Mouse (Mus musculus) forebrain, embryonic 10.5 days (tissue): Measurements from ENCODE around the gene Kif1bp. TPM values are rescaled to one million over a fixed set of nuclear protein-coding genes. Genes with fewer than 3 reads are reported as not detected.

Experiments used
- DNase-seq: peaks from one replicate; pipeline ENCODE4 v3.0.0-alpha.2; 2017; ENCODE audit warnings: low spot score; ENCODE audit errors: extremely low spot score
- H3K27ac ChIP-seq: fragments of 300-500 bp; sonication (generic); 2 replicates; pipeline ENCODE4 v1.5.1; 2016; ENCODE audit warnings: mild to moderate bottlenecking
- H3K27me3 ChIP-seq: fragments of 300-500 bp; sonication (generic); 2 replicates; pipeline ENCODE4 v1.6.1; 2016; ENCODE audit warnings: mild to moderate bottlenecking; ENCODE audit not compliant: poor library complexity, severe bottlenecking
- H3K36me3 ChIP-seq: fragments of 300-500 bp; sonication (generic); replicated peaks from 2 replicates; pipeline ENCODE4 v1.6.1; 2016; ENCODE audit warnings: mild to moderate bottlenecking, moderate library complexity
- H3K4me1 ChIP-seq: fragments of 300-500 bp; sonication (generic); 2 replicates; pipeline ENCODE4 v1.6.1; 2016
- H3K4me3 ChIP-seq: fragments of 300-500 bp; sonication (generic); 2 replicates; pipeline ENCODE4 v1.5.1; 2016; ENCODE audit warnings: mild to moderate bottlenecking, moderate library complexity
- H3K9me3 ChIP-seq: fragments of 300-500 bp; sonication (generic); 2 replicates; pipeline ENCODE4 v1.6.1; 2016; ENCODE audit warnings: mild to moderate bottlenecking, moderate library complexity
- WGBS: fragments of 180-500 bp; shearing (Covaris S2); methylation state at CpG from one replicate; pipeline ENCODE4 v1.1.7; 2016; 5-methylcytosine and 5-hydroxymethylcytosine counted together
- polyA plus RNA-seq: library from polyadenylated mRNA; unstranded; fragments of >200 nt; fragmentation: Nextera tagmentation; extraction: Ambion mirVana; gene quantifications from 2 replicates; pipeline ENCODE4 v1.2.1, GENCODE M21; 2016

Kif1bp gene
- polyA plus RNA-seq, 1 experiment from 2014 or later, result 32.8 TPM

GRCm38 (mm10) chr10:62549523-62550166 is 28.6 kb downstream of the Kif1bp start:
- H3K4me3 ChIP-seq, result no peak overlapping the region
- no peaks in the 10 kb centered on the region for H3K9me3 ChIP-seq
- H3K36me3 ChIP-seq, result no peaks in the 10 kb centered on the region
- no peaks in the 10 kb centered on the region for H3K27me3 ChIP-seq
- peak; percentile 69 for DNase-seq
- WGBS, result 37% methylated on average over 14 of the region's 16 CpGs
- H3K27ac ChIP-seq, result no peak overlapping the region
- H3K4me1 ChIP-seq, result 0 out of 2 replicates have a peak, but pooled peaks cover 4% of the 10 kb centered on the region

DNA sequence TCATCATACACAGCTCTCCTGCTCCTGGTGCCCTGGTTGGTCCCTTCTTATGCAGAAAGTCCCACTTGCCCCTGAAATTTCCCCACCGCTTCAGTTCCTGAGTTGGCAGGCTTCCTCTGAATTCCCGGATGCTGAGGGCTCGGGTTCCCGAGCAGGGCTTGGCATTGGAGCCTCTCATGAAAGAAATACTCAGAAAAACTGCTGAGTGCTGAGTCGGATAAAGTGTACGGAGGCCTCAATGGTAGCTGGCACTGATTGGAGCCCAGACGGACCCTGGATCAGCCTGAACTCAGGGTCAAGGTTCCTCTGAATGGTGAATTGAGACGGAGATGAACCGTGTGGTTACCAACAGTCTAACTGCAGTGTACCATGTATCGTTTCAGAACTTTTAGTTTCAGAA is 31.8 kb downstream of the Kif1bp start:
- H3K4me3 ChIP-seq, result no peak overlapping the region
- no peaks in the 10 kb centered on the region for H3K27me3 ChIP-seq
- H3K9me3 ChIP-seq, result no peaks in the 10 kb centered on the region
- H3K36me3 ChIP-seq, result no peaks in the 10 kb centered on the region
- no peak for DNase-seq
- H3K4me1 ChIP-seq, result 0 out of 2 replicates have a peak, but pooled peaks cover 4% of the 10 kb centered on the region
- H3K27ac ChIP-seq, result no peak overlapping the region
- 88% methylated on average over 10 of the region's 10 CpGs for WGBS

DNA sequence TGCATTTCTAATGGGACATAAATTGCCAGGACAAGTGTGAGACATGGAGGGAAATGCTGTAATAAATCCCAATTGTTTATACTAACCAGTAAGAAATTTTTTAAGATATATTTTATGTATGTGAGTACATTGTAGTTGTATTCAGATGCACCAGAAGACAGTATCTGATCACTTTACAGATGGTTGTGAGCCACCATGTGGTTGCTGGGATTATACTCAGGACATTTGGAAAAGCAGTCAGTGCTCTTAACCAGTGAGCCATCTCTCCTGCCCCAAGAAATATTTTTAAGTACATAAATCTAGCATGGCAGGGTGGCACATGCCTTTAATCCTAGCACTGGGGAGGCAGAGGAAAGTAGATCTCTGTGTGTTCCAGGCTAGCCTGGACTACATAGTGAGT is 32.5 kb downstream of the Kif1bp start:
- no peak for DNase-seq
- no peaks in the 10 kb centered on the region for H3K9me3 ChIP-seq

DNA sequence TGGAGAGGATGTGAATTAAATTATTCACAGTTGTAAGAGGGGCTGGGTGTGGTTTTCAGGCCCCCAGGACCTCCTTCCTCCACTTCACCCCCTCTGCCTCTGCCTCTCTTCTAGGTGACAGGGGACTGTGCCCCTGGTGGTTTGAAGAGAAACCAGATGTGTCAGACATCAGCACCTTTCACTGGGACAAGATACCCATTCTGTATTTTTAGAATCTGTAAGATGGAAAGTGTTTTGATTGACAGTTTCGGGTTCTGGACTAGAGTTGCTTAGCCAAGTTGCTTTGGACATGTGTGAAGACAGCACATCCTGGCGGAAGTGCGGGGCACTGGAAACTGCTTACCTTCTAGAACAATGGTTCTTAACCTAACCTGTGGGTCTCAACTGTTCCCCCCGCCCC is 33.9 kb downstream of the Kif1bp start:
- 90% methylated on average over 4 of the region's 4 CpGs for WGBS

More for the DNA sequence above, 32.5 kb downstream of the Kif1bp start:
- H3K36me3 ChIP-seq, result no peaks in the 10 kb centered on the region
- H3K4me3 ChIP-seq, result no peak overlapping the region
- 0 out of 2 replicates have a peak, but pooled peaks cover 4% of the 10 kb centered on the region for H3K4me1 ChIP-seq
- H3K27ac ChIP-seq, result no peak overlapping the region
- H3K27me3 ChIP-seq, result no peaks in the 10 kb centered on the region

DNA sequence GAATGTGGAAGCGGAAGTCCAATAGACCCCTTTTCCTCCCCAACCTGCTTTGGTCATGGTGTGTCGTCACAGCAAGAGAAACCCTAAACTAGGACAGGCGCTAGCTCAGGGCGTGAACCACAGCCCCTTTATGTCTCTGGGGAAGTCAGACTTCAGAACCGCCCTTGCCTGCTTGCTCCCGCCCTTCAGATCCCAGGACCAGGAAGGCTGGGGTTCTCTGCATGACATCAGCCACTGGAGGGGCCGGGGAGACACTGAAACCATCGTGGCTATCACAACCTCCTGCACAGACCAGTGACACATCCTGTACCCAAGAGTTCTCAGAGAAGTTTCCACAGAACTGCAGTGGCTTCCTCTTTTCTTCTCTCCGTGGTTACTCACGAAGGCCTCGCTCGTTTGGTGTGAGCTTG is 34.9 kb downstream of the Kif1bp start:
- WGBS, result 83% methylated on average over 12 of the region's 12 CpGs
- no peak for DNase-seq
- H3K27ac ChIP-seq, result no peak overlapping the region
- H3K9me3 ChIP-seq, result no peaks in the 10 kb centered on the region
- H3K27me3 ChIP-seq, result no peaks in the 10 kb centered on the region
- no peaks in the 10 kb centered on the region for H3K36me3 ChIP-seq
- no peaks in the 10 kb centered on the region for H3K4me1 ChIP-seq
- no peak overlapping the region for H3K4me3 ChIP-seq

More for the DNA sequence above, 33.9 kb downstream of the Kif1bp start:
- no peak overlapping the region for H3K4me3 ChIP-seq
- no peaks in the 10 kb centered on the region for H3K9me3 ChIP-seq
- H3K4me1 ChIP-seq, result no peaks in the 10 kb centered on the region
- H3K27me3 ChIP-seq, result no peaks in the 10 kb centered on the region
- no peak for DNase-seq
- H3K27ac ChIP-seq, result no peak overlapping the region
- H3K36me3 ChIP-seq, result no peaks in the 10 kb centered on the region

DNA sequence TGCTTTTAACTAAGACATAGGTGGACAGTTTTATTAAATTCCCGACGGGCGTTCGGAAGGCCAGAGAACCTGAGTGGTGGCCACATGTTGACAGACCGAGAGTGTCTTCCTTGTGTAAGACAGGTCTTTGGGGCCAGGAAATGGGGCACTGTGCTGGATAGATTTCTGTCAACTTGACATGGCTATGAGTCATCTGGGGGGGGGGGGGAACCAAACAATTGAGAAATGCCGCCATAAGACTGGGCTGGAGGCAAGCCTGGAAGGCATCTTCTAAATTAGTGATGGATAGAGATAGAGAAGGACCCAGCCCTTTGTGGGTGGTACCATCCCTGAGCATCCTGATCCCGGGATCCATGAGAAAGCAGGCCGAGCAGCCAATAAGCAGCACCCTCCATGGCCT is 35.3 kb downstream of the Kif1bp start:
- Histone ChIP-seq H3K27ac (no peak overlapping the region), H3K27me3 (no peaks in the 10 kb centered on the region), H3K4me1 (no peaks in the 10 kb centered on the region), H3K9me3 (no peaks in the 10 kb centered on the region), H3K4me3 (no peak overlapping the region), H3K36me3 (no peaks in the 10 kb centered on the region)
- no peak for DNase-seq
- WGBS, result 96% methylated on average over 8 of the region's 8 CpGs

- Histone ChIP-seq H3K27ac (no peak overlapping the region), H3K4me1 (no peaks in the 10 kb centered on the region), H3K36me3 (no peaks in the 10 kb centered on the region), H3K27me3 (no peaks in the 10 kb centered on the region), H3K9me3 (no peaks in the 10 kb centered on the region), H3K4me3 (no peak overlapping the region)
- WGBS, result 93% methylated on average over 12 of the region's 12 CpGs
- no peak for DNase-seq
These were observed 35.8 kb downstream of the Kif1bp start for GRCm38 (mm10) chr10:62542507-62542906.

DNA sequence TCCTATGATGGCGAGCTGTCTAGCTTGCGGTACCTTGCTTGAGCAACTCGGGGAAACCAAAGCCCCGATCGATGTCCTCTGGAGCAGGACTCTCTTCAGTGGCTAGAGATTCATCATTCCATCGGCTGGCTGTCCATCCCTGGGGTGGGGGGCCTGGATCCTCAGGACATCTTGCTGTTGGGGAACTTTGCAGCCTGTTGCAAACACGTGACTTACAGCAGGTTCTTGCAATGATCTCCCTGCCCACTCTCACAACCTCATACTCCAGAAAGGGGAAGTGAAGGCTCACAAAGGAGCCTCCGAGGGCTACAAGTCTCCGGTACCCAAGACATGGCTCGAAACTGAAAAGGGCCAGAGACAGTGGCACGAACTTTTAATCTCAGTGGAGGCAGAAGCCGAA is 36.8 kb downstream of the Kif1bp start:
- Histone ChIP-seq H3K36me3 (no peaks in the 10 kb centered on the region), H3K4me3 (no peak overlapping the region), H3K4me1 (no peaks in the 10 kb centered on the region), H3K27ac (no peak overlapping the region), H3K27me3 (no peaks in the 10 kb centered on the region), H3K9me3 (no peaks in the 10 kb centered on the region)
- WGBS, result 97% methylated on average over 12 of the region's 12 CpGs
- no peak for DNase-seq

- DNase-seq, result no peak
- H3K9me3 ChIP-seq, result no peaks in the 10 kb centered on the region
- H3K36me3 ChIP-seq, result no peaks in the 10 kb centered on the region
- WGBS, result 79% methylated on average over 3 of the region's 3 CpGs
- no peak overlapping the region for H3K27ac ChIP-seq
- no peak overlapping the region for H3K4me3 ChIP-seq
- no peaks in the 10 kb centered on the region for H3K4me1 ChIP-seq
- H3K27me3 ChIP-seq, result no peaks in the 10 kb centered on the region
These were observed 37.5 kb downstream of the Kif1bp start for GRCm38 (mm10) chr10:62540800-62541199.

- no peak overlapping the region for H3K27ac ChIP-seq
- no peak for DNase-seq
- H3K27me3 ChIP-seq, result no peaks in the 10 kb centered on the region
- 86% methylated on average over 7 of the region's 7 CpGs for WGBS
- no peaks in the 10 kb centered on the region for H3K4me1 ChIP-seq
- H3K4me3 ChIP-seq, result no peak overlapping the region
- H3K36me3 ChIP-seq, result no peaks in the 10 kb centered on the region
- H3K9me3 ChIP-seq, result no peaks in the 10 kb centered on the region
These were observed 43.7 kb downstream of the Kif1bp start for GRCm38 (mm10) chr10:62534509-62534908.

DNA sequence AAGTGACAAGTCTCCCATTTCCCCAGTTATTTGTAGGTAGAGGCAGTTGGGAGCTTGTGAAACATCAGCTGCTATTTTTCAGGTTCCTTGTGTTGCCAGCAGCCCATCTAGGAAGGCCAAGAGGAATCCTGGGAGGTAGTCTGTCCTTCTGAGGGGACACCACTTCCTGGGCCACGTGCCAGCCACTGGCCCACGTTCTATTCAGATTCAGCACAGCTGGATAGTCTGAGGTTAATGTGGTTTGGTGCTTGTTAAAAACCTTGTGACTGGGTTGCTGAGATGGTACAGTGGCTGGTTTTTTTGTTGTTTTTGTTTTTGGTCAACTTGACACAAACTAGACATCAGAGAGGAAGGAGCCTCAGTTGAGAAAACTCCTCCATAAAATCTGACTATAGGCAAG is 45.4 kb downstream of the Kif1bp start:
- no peak for DNase-seq
- 74% methylated on average over 2 of the region's 2 CpGs for WGBS
- Histone ChIP-seq H3K9me3 (no peaks in the 10 kb centered on the region), H3K27me3 (no peaks in the 10 kb centered on the region), H3K4me3 (no peak overlapping the region), H3K4me1 (no peaks in the 10 kb centered on the region), H3K36me3 (no peaks in the 10 kb centered on the region), H3K27ac (no peak overlapping the region)

DNA sequence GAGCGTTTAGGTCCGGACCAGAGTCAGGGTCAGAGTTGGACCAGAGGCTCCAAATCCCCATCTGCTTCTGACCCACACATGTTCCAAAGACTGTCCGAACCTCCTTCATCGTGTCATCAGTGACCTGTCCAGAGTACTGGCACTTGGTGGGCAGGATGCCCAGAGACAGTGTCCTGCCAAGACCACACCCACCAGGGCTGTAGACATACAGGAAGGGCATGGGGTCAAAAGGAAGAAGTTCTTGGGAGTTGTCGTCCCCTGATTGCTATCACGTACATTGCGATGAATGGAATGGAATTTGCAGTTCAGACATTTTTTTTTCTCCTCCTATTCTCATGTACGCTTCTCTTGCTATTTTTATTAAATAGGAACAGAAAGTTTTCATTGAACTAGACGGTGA is 48.1 kb downstream of the Kif1bp start:
- no peak for DNase-seq
- no peak overlapping the region for H3K4me3 ChIP-seq
- no peaks in the 10 kb centered on the region for H3K4me1 ChIP-seq
- no peaks in the 10 kb centered on the region for H3K27me3 ChIP-seq
- H3K36me3 ChIP-seq, result no peaks in the 10 kb centered on the region
- H3K9me3 ChIP-seq, result no peaks in the 10 kb centered on the region
- WGBS, result 89% methylated on average over 9 of the region's 9 CpGs
- H3K27ac ChIP-seq, result no peak overlapping the region

- 88% methylated on average over 14 of the region's 14 CpGs for WGBS
These were observed 50.9 kb downstream of the Kif1bp start, which contains the start of gene Srgn for GRCm38 (mm10) chr10:62527351-62527750. TSS of gene Srgn (minus strand) at chr10:62527451.

More at GRCm38 (mm10) chr10:62527351-62527750, 50.9 kb downstream of the Kif1bp start, which contains the start of gene Srgn:
- Histone ChIP-seq H3K4me1 (no peaks in the 10 kb centered on the region), H3K27ac (no peak within 1 kb of the TSS), H3K36me3 (no peaks in the 10 kb centered on the region), H3K27me3 (no peaks in the 10 kb centered on the region), H3K9me3 (no peaks in the 10 kb centered on the region), H3K4me3 (no peak within 1 kb of the TSS)
- DNase-seq, result no peak
